Mouse (Mus musculus) kidney, embryonic 14.5 days (tissue): ENCODE results near the gene Usp40. TPM values are rescaled to one million over a fixed set of nuclear protein-coding genes. Genes with fewer than 3 reads are reported as not detected.

Experiments
- ATAC-seq: fragments of 200-750 bp; cut with Nextera tagmentation; 2 replicates; pipeline ENCODE4 v1.8.0; 2017; ENCODE audit warnings: moderate number of reproducible peaks, mild to moderate bottlenecking, moderate TSS enrichment, moderate library complexity; ENCODE audit not compliant: low FRiP score, low TSS enrichment
- H3K27ac ChIP-seq: fragments of 300-500 bp; sonication (generic); 2 replicates; pipeline ENCODE4 v1.5.1; 2014; ENCODE audit warnings: low read depth, mild to moderate bottlenecking, low read length, moderate library complexity, mixed read lengths
- H3K27me3 ChIP-seq: fragments of 300-500 bp; sonication (generic); 2 replicates; pipeline ENCODE4 v1.6.1; 2014; ENCODE audit warnings: mild to moderate bottlenecking, low read length; ENCODE audit not compliant: control insufficient read depth, insufficient read depth
- H3K36me3 ChIP-seq: fragments of 300-500 bp; sonication (generic); 2 replicates; pipeline ENCODE4 v1.6.1; 2014; ENCODE audit warnings: low read length, mixed read lengths; ENCODE audit not compliant: control insufficient read depth, insufficient read depth
- H3K4me1 ChIP-seq: fragments of 300-500 bp; sonication (generic); 2 replicates; pipeline ENCODE4 v1.6.1; 2014; ENCODE audit warnings: low read length, mixed read lengths; ENCODE audit not compliant: control insufficient read depth, insufficient read depth
- H3K4me2 ChIP-seq: fragments of 300-500 bp; sonication (generic); replicated peaks from 2 replicates; pipeline ENCODE4 v1.6.1; 2014; ENCODE audit warnings: low read depth, mild to moderate bottlenecking, low read length
- H3K4me3 ChIP-seq: fragments of 300-500 bp; sonication (generic); 2 replicates; pipeline ENCODE4 v1.5.1; 2014; ENCODE audit warnings: mild to moderate bottlenecking, low read length
- H3K9ac ChIP-seq: fragments of 300-500 bp; sonication (generic); 2 replicates; pipeline ENCODE4 v1.6.1; 2014; ENCODE audit warnings: low read depth, mild to moderate bottlenecking, low read length, moderate library complexity
- H3K9me3 ChIP-seq: fragments of 300-500 bp; sonication (generic); 2 replicates; pipeline ENCODE4 v1.6.1; 2016; ENCODE audit warnings: low read length; ENCODE audit not compliant: control insufficient read depth
- WGBS: fragments of 180-500 bp; shearing (Covaris S2); extraction: QIAGEN DNeasy Blood & Tissue Kit; methylation state at CpG from one replicate; pipeline ENCODE4 v1.1.7; 2014; 5-methylcytosine and 5-hydroxymethylcytosine counted together
- polyA plus RNA-seq: library from polyadenylated mRNA; unstranded; fragments of >200 nt; fragmentation: Nextera tagmentation; extraction: Ambion mirVana; gene quantifications from 2 replicates; pipeline ENCODE4 v1.2.1, GENCODE M21; 2014

Usp40 gene
- polyA plus RNA-seq, 1 experiment from 2014 or later = 41.5 TPM

DNA sequence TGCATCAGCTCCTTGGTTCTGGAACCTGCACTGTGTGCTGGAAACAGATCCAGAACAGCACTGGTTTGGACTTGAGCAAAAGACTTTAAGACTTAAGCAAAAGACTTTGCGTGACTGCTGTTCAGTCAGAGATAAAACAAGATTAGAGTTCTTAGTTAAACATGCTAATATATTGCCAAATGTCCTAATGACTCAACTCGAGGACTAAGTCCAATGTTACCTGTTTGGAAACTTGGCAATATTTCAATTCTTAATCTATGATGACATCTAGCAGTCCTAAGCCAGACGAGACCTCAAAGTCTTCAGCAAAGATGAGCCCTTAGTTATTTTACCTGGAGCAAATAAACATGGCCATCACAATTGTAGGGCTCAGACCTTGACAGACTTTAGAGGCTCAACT, 5.4 kb upstream of the Usp40 start:
- Histone ChIP-seq H3K27ac (no peak overlapping the region), H3K4me2 (no peak overlapping the region), H3K36me3 (no peaks in the 10 kb centered on the region), H3K4me3 (no peak overlapping the region), H3K9ac (no peak overlapping the region), H3K9me3 (0 out of 2 replicates have a peak, but pooled peaks cover 5% of the 10 kb centered on the region), H3K4me1 (no peaks in the 10 kb centered on the region), H3K27me3 (no peaks in the 10 kb centered on the region)
- 81% methylated on average over 3 of the region's 3 CpGs for WGBS
- ATAC-seq = no peak

DNA sequence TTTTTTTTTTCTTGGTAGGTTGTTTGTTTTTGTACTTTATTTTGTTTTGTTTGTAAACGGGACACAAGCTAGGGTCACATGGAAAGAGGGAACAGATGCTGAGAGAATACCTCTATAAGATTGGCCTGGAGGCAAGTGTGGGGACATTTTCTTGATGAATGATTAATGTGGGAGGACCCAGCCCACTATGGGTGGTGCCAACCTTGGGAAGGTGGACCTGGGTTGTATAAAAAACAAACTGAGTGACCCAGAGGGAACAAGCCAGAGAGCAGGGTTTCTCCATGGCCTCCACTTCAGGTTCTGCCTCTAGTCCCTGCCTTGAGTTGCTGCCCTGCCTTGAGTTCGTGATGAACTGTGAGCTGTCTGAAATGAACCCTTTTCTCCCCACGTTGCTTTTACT, 1.2 kb upstream of the Usp40 start:
- Histone ChIP-seq H3K27ac (no peak overlapping the region), H3K9ac (no peak overlapping the region), H3K36me3 (peaks cover 3% of the 10 kb centered on the region; the same call in 1 of the 2 replicates), H3K4me1 (peaks cover 10% of the 10 kb centered on the region; the same call in 1 of the 2 replicates), H3K27me3 (no peaks in the 10 kb centered on the region), H3K9me3 (no peaks in the 10 kb centered on the region), H3K4me3 (no peak overlapping the region), H3K4me2 (no peak overlapping the region)
- WGBS = 77% methylated on average over 3 of the region's 3 CpGs
- no peak for ATAC-seq

DNA sequence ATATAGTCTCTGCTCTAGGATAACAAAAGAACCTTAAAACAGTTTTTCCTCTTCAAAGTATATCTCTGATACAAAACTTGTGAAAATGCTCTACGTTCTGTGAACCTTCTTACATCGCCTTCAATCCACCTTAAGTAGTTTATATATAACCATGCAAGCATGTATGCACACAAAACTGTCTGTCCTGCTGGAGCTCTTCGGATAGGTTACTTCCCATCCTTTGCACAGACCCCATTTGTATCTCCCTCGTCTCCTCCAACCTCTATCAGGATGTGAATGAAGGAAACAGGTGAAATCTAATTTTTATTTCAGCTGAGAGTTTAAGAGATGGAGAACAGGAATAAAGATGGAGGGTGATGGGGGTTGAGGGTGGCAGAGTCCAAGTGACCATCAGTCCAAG, 384 bp upstream of the Usp40 start:
- Histone ChIP-seq H3K4me1 (peaks cover 10% of the 10 kb centered on the region; the same call in 1 of the 2 replicates), H3K36me3 (peaks cover 7% of the 10 kb centered on the region; the same call in 1 of the 2 replicates), H3K27me3 (no peaks in the 10 kb centered on the region), H3K4me3 (peak overlapping the region; percentile 63), H3K9me3 (no peaks in the 10 kb centered on the region), H3K9ac (peak overlapping the region; percentile 92; the same call in 1 of the 2 replicates), H3K4me2 (peak overlapping the region; percentile 76), H3K27ac (no peak overlapping the region)
- peak; percentile 48; the same call in 1 of the 2 replicates for ATAC-seq
- WGBS = 46% methylated on average over 4 of the region's 4 CpGs

DNA sequence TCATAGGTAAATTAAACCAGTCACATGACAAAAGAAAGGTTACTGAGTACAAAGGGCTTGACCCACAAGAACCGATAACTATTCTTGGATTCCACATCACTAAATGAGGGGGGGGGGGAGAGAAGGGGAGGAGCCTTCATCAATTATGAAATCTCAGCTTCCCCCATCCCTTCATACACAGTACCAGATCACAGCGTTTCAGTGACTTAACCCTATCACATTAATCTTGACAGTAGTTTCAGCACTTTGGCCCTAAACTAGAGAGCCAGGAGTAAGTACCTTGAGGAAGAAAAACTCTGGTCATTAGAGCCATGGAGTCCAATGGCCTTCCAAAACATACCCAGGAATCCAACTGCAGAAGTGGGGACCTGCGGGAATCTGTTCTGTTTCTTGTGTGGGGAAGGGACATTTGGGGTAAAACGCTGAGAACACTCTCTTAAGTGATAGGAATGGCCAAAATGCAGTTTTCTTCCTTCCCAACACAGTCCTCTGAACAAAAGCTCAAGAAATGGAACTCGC, 600 bp downstream of the Usp40 start:
- Histone ChIP-seq H3K4me1 (peaks cover 10% of the 10 kb centered on the region; the same call in 1 of the 2 replicates), H3K9ac (peak overlapping the region; percentile 92), H3K4me3 (peak overlapping the region; percentile 63), H3K4me2 (peak overlapping the region; percentile 76), H3K9me3 (no peaks in the 10 kb centered on the region), H3K27me3 (no peaks in the 10 kb centered on the region), H3K27ac (peak overlapping the region; percentile 87), H3K36me3 (peaks cover 15% of the 10 kb centered on the region; the same call in 1 of the 2 replicates)
- peak; percentile 61 for ATAC-seq
- 5% methylated on average over 5 of the region's 5 CpGs for WGBS

DNA sequence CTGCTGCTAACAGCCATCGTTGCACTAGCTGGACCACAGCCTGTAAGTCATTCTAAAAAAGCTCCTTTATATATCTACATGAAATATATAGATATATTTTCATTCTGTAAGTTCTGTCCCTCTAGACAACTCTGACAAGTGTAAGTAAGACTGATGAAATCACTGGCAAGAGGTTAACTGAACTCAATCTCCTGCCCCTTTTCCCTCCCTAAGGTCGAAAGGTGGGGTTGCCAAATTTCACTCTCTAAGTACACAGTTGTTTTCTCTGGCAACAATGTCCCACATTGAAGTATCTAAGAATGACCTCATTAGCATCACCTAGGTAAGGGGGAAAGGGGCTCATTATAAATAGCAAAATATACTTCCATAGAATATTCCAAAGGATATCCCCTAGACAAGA, 15.6 kb downstream of the Usp40 start:
- no peaks in the 10 kb centered on the region for H3K4me1 ChIP-seq
- 79% methylated on average over 2 of the region's 2 CpGs for WGBS
- no peak overlapping the region for H3K4me2 ChIP-seq
- H3K9me3 ChIP-seq = no peaks in the 10 kb centered on the region
- no peak overlapping the region for H3K9ac ChIP-seq
- H3K4me3 ChIP-seq = no peak overlapping the region
- no peaks in the 10 kb centered on the region for H3K27me3 ChIP-seq
- peaks cover 81% of the 10 kb centered on the region for H3K36me3 ChIP-seq
- no peak overlapping the region for H3K27ac ChIP-seq
- ATAC-seq = no peak

DNA sequence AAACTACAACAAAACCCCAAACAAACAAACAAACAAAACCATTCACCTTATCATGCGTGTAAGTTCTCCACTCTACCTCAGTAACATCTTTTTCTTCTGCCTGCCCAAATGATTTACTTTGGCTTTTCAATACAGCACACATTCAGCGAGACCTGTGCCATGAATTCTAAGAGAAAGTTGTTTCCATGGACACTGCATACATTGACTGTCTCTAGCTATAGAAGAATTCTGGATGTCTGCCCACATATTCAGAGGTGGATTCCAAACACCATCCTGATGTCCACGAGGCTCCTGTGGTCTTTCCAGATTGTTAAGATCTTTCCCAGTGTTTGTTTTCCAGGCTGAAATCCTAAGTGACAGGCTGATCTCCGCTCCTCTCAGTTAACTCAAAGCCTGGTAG, 26.1 kb downstream of the Usp40 start:
- no peak overlapping the region for H3K9ac ChIP-seq
- H3K4me2 ChIP-seq = no peak overlapping the region
- no peaks in the 10 kb centered on the region for H3K27me3 ChIP-seq
- no peak for ATAC-seq
- peaks cover 86% of the 10 kb centered on the region for H3K36me3 ChIP-seq
- H3K4me1 ChIP-seq = no peaks in the 10 kb centered on the region
- H3K9me3 ChIP-seq = no peaks in the 10 kb centered on the region
- H3K27ac ChIP-seq = no peak overlapping the region
- WGBS = 92% methylated on average over 4 of the region's 4 CpGs
- H3K4me3 ChIP-seq = no peak overlapping the region

DNA sequence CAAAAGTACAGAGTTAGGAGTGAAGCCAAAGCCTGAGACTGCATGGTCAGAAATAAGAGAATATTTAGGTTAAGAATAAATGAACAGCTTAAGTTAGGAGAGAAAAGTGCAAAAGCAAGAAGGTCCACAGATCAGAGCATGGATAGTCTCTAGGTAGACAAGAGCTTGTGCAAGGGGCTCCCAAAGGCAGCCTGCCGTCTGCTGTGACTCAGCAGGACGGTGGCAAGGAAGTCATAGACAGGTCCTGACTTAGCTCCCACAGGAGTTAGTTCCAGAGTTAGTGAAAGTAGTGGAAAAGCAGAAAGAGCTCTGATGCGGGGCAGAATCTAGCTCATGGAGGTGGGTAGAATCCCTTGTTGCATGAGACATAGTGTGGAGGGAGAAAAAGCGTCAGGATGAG, 38.0 kb downstream of the Usp40 start:
- Histone ChIP-seq H3K4me2 (no peak overlapping the region), H3K4me1 (no peaks in the 10 kb centered on the region), H3K4me3 (no peak overlapping the region), H3K9ac (no peak overlapping the region), H3K27me3 (no peaks in the 10 kb centered on the region), H3K36me3 (peaks cover 61% of the 10 kb centered on the region), H3K9me3 (no peaks in the 10 kb centered on the region), H3K27ac (no peak overlapping the region)
- no peak for ATAC-seq
- WGBS = 90% methylated on average over 4 of the region's 4 CpGs

DNA sequence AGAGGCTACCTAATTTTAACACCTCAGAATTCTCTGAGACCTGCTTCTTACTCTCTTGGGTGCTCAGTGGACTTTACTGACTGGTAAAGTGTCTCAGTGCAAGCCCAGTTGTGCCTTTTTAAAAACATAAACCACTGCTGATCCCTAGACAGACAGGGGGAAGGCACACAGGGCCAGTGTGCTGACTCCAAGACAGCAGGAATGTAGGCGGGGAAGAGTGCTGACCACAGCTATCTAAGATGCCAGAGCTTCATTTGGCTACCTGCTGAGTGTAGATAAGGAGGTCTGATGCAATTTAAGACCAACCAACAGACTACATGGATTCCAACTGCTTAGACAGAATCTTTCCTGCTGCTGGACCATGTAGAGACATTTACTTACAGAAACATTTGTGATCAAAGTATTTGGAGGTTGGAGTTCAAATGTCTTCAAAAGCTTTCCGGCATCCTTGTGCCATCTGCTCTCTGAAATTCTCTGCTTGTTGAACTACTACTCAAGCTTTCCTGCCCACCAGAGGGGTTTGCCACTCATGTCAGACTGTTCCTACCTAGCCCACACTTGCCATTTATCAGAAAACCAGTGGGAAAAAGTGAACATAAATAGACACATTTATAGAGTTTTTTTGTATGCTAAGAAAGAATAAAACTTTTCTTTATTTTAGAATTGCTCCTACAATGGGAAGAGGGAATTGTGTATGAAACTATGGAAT, 46.7 kb downstream of the Usp40 start:
- no peak overlapping the region for H3K4me3 ChIP-seq
- H3K36me3 ChIP-seq = peaks cover 68% of the 10 kb centered on the region
- no peak for ATAC-seq

DNA sequence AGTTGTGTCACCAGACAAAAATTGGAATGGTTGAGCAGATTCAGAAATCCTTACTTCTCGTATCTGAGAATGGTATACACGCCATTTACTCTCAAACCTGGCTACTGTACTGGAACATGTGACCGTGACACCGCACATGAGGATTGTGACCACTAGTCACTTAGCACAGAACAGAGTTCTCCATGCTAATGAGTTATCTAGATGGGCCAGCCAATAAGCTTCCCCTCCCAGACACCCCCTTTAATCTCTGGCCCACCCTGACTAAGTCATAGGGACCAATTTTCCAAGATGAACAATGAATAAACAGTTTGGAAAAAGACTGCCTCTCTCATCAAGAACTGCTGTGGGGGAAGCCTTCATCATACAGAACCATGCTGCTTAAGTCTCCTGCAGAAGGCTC, 47.6 kb downstream of the Usp40 start:
- H3K4me1 ChIP-seq = no peaks in the 10 kb centered on the region
- no peak overlapping the region for H3K9ac ChIP-seq
- no peak overlapping the region for H3K4me2 ChIP-seq
- H3K36me3 ChIP-seq = peaks cover 68% of the 10 kb centered on the region
- H3K27ac ChIP-seq = no peak overlapping the region
- ATAC-seq = no peak
- H3K27me3 ChIP-seq = no peaks in the 10 kb centered on the region
- H3K9me3 ChIP-seq = no peaks in the 10 kb centered on the region
- H3K4me3 ChIP-seq = no peak overlapping the region
- 94% methylated on average over 4 of the region's 4 CpGs for WGBS

More for the DNA sequence above, 46.7 kb downstream of the Usp40 start:
- H3K27ac ChIP-seq = no peak overlapping the region
- no peaks in the 10 kb centered on the region for H3K27me3 ChIP-seq
- no peaks in the 10 kb centered on the region for H3K9me3 ChIP-seq
- H3K4me1 ChIP-seq = no peaks in the 10 kb centered on the region
- no peak overlapping the region for H3K9ac ChIP-seq
- no peak overlapping the region for H3K4me2 ChIP-seq
- WGBS = 88% methylated on average over 2 of the region's 2 CpGs
